Mouse (Mus musculus): ENCODE data around the gene Srsf2. TPM values are rescaled to one million over a fixed set of nuclear protein-coding genes. Genes with fewer than 3 reads are reported as not detected.

Gene Srsf2
- total RNA-seq, 1 experiment = 361 TPM

DNA sequence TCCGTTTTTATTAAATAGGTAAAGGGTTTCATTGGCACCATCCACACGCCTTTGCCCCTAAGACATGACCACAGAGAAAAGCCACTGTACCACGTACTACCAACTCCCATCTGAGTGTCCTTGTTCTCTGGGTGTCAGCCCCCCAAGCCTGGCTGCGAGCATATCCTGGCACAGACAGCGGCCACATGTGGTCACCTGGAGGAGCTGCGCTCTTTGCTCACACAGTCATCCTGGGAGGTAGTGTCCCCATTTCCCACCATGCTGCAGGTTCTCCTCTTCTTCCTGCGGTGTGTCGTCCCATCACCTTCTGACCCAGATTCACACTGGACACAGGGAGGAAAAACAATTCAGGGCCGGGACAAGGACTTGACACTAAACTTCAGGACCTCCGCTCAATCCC is 15.5 kb downstream of the Srsf2 start:
- Histone ChIP-seq H3K27ac (ENCODE audit: insufficient read depth, low read depth, low read length, poor library complexity, severe bottlenecking) (no peak overlapping the region), H3K4me3 (ENCODE audit: insufficient read depth in 1 of 2, low read depth in 1 of 2, low read length in 2 of 2, poor library complexity in 1 of 2, severe bottlenecking in 1 of 2) (no peak overlapping the region), H3K4me1 (ENCODE audit: control insufficient read depth in 2 of 2, insufficient read depth in 2 of 2, low read length in 2 of 2, poor library complexity in 1 of 2) (peaks cover 2 to 11% of the 10 kb centered on the region in 2 experiments; a peak in 1 of 4 replicates), H3K36me3 (ENCODE audit: control insufficient read depth, insufficient read depth, low read length, poor library complexity, severe bottlenecking) (peaks cover 60% of the 10 kb centered on the region), H3K9ac (ENCODE audit: insufficient read depth, low read depth, low read length, poor library complexity, severe bottlenecking) (no peak overlapping the region), H3K9me3 (ENCODE audit: control insufficient read depth, insufficient read depth, low read depth, low read length) (no peaks in the 10 kb centered on the region)
- DNase-seq (ENCODE audit: low read depth, low spot score) = no peak
- TF ChIP-seq ZNF384 (IDR thresholded peaks at IDR 0.05; ENCODE audit: low read depth, low read length) (no peak), CHD2 (IDR thresholded peaks at IDR 0.05; ENCODE audit: low read depth, low read length) (no peak), ZC3H11A (IDR thresholded peaks at IDR 0.05; ENCODE audit: borderline replicate concordance, low read depth, low read length) (no peak), MAFK (IDR thresholded peaks at IDR 0.05; ENCODE audit: insufficient read depth, low read depth, low read length) (no peak), HCFC1 (IDR thresholded peaks at IDR 0.05; ENCODE audit: borderline replicate concordance, insufficient read depth, low read length) (no peak)
- in situ Hi-C loops (cut with MboI; ENCODE audit: low sequenced_read_pairs in 2 of 2, unreplicated experiment in 2 of 2) = no loop called here

DNA sequence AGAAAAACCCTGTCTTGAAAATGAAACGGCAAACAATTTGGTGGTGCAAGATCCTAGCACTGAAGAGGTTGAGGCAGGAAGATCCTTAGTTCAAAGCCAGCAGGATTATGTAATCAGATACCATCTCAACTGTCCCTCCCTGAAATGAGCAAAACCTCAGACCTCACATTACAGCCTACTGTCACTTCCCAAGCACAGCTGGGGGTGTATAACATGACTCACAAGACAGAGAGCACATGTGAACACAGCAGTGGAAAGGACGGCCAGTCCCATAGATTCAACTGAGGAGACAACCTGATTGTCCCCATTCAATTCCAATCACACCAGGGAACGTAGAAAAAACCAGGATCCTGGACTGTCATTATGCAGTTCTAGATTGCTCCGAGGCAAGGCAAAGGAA is 16.6 kb downstream of the Srsf2 start:
- in situ Hi-C loops (cut with MboI; ENCODE audit: low sequenced_read_pairs in 2 of 2, unreplicated experiment in 2 of 2) = no loop called here
- Histone ChIP-seq H3K36me3 (ENCODE audit: control insufficient read depth, insufficient read depth, low read length, poor library complexity, severe bottlenecking) (peaks cover 60% of the 10 kb centered on the region), H3K9ac (ENCODE audit: insufficient read depth, low read depth, low read length, poor library complexity, severe bottlenecking) (no peak overlapping the region), H3K27ac (ENCODE audit: insufficient read depth, low read depth, low read length, poor library complexity, severe bottlenecking) (no peak overlapping the region), H3K4me1 (ENCODE audit: control insufficient read depth in 2 of 2, insufficient read depth in 2 of 2, low read length in 2 of 2, poor library complexity in 1 of 2) (peaks cover 0 to 11% of the 10 kb centered on the region in 2 experiments; a peak in 1 of 4 replicates), H3K9me3 (ENCODE audit: control insufficient read depth, insufficient read depth, low read depth, low read length) (no peaks in the 10 kb centered on the region), H3K4me3 (ENCODE audit: insufficient read depth in 1 of 2, low read depth in 1 of 2, low read length in 2 of 2, poor library complexity in 1 of 2, severe bottlenecking in 1 of 2) (no peak overlapping the region)
- DNase-seq (ENCODE audit: low read depth, low spot score) = no peak
- no peak for TF ChIP-seq HCFC1 (IDR thresholded peaks at IDR 0.05; ENCODE audit: borderline replicate concordance, insufficient read depth, low read length)
- TF ChIP-seq ZNF384 (IDR thresholded peaks at IDR 0.05; ENCODE audit: low read depth, low read length) = no peak
- TF ChIP-seq MAFK (IDR thresholded peaks at IDR 0.05; ENCODE audit: insufficient read depth, low read depth, low read length) = no peak
- no peak for TF ChIP-seq ZC3H11A (IDR thresholded peaks at IDR 0.05; ENCODE audit: borderline replicate concordance, low read depth, low read length)
- no peak for TF ChIP-seq CHD2 (IDR thresholded peaks at IDR 0.05; ENCODE audit: low read depth, low read length)

DNA sequence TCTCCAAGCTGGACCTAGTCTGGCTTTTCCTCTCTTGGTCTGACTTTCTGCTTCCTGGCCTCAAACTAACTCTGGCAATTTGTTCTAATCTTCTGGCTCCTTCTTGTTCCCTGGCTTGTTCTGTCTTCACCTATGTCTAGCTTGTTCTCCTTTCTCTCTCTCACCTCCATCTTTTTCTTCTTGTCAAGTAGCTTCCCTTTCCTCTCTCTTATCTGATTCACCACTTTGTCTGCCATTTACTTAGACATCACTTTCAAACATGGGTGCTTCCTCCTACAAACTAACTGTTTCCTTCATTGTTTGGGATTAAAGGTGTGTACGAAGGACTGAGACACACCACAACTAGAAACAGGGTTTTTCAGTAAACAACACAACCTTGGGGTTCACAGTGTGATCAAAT is 17.9 kb downstream of the Srsf2 start:
- in situ Hi-C loops (cut with MboI; ENCODE audit: low sequenced_read_pairs in 2 of 2, unreplicated experiment in 2 of 2) = no loop called here
- Histone ChIP-seq H3K9me3 (ENCODE audit: control insufficient read depth, insufficient read depth, low read depth, low read length) (no peaks in the 10 kb centered on the region), H3K9ac (ENCODE audit: insufficient read depth, low read depth, low read length, poor library complexity, severe bottlenecking) (no peak overlapping the region), H3K36me3 (ENCODE audit: control insufficient read depth, insufficient read depth, low read length, poor library complexity, severe bottlenecking) (peaks cover 48% of the 10 kb centered on the region), H3K4me3 (ENCODE audit: insufficient read depth in 1 of 2, low read depth in 1 of 2, low read length in 2 of 2, poor library complexity in 1 of 2, severe bottlenecking in 1 of 2) (no peak overlapping the region), H3K4me1 (ENCODE audit: control insufficient read depth in 2 of 2, insufficient read depth in 2 of 2, low read length in 2 of 2, poor library complexity in 1 of 2) (peaks cover 0 to 7% of the 10 kb centered on the region in 2 experiments; a peak in 1 of 4 replicates), H3K27ac (ENCODE audit: insufficient read depth, low read depth, low read length, poor library complexity, severe bottlenecking) (no peak overlapping the region)
- no peak for TF ChIP-seq ZNF384 (IDR thresholded peaks at IDR 0.05; ENCODE audit: low read depth, low read length)
- no peak for DNase-seq (ENCODE audit: low read depth, low spot score)

DNA sequence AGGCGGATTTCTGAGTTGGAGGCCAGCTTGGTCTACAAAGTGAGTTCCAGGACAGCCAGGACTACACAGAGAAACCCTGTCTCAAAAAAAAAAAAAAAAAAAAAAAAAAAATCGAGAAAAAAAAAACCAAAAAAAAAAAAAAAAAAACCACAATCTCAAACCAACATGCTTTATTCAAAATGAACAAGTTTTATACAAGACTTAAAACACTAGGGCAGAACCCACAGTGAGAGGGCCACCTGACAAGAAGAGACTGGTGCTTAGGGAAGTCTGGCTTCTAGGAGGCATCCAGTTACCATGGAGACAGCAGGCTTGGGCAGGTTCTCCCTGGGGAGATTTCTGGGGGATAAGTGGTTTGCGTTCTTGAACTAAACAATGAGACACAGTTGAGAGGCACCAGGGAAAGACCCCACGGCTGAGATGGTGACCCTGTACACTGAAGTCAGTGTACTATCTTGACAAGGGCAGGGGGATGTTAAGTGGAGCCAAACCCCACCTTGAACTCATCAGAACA is 20.7 kb downstream of the Srsf2 start:
- Histone ChIP-seq H3K36me3 (ENCODE audit: control insufficient read depth, insufficient read depth, low read length, poor library complexity, severe bottlenecking) (peaks cover 27% of the 10 kb centered on the region), H3K9me3 (ENCODE audit: control insufficient read depth, insufficient read depth, low read depth, low read length) (no peaks in the 10 kb centered on the region), H3K4me1 (ENCODE audit: control insufficient read depth in 2 of 2, insufficient read depth in 2 of 2, low read length in 2 of 2, poor library complexity in 1 of 2) (peaks cover 0 to 11% of the 10 kb centered on the region in 2 experiments; a peak in 2 of 4 replicates), H3K27ac (ENCODE audit: insufficient read depth, low read depth, low read length, poor library complexity, severe bottlenecking) (no peak overlapping the region), H3K4me3 (ENCODE audit: insufficient read depth in 1 of 2, low read depth in 1 of 2, low read length in 2 of 2, poor library complexity in 1 of 2, severe bottlenecking in 1 of 2) (no peak overlapping the region), H3K9ac (ENCODE audit: insufficient read depth, low read depth, low read length, poor library complexity, severe bottlenecking) (no peak overlapping the region)
- no peak for DNase-seq (ENCODE audit: low read depth, low spot score)
- in situ Hi-C loops (cut with MboI; ENCODE audit: low sequenced_read_pairs in 2 of 2, unreplicated experiment in 2 of 2) = no loop called here
- TF ChIP-seq ZNF384 (IDR thresholded peaks at IDR 0.05; ENCODE audit: low read depth, low read length) (peak; percentile 91), HCFC1 (IDR thresholded peaks at IDR 0.05; ENCODE audit: borderline replicate concordance, insufficient read depth, low read length) (no peak)

DNA sequence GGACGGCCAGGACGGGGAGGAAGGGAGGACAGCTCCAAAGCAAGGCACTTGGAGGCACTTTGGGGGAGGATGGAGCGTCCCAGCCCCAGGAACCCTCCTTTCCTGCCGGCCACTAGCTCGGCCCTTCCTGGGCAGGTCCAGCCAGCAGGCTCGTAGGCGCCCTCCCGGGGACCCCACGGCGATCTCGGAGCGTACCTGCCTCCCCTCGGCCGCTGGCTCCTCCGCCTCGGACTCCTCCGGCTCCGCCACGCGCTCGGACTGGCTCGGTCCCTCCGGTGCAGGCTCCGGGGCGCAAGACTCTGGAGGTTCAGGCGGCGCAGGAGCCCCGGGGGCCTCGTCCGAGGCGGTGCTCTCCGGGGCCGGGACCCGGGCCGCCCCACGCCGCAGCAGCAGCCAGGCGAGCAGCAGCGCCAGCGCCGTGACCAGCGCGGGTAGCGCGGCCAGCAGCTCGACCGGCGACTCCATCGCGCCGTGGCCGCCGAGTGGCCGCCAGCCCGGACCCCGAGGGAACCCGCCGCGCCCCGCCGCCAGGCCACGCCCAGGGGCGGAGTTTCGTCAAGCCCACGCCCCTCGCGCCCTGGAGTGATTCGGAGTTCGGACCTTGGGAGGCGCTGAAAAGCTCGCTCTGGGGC is 25.2 kb downstream of the Srsf2 start, which contains the start of gene Mxra7:
Gene Mxra7, minus strand, starts transcription at position 513 of the 632 bp plus-strand sequence.
- Histone ChIP-seq H3K27ac (ENCODE audit: insufficient read depth, low read depth, low read length, poor library complexity, severe bottlenecking) (no peak within 1 kb of the TSS), H3K9me3 (ENCODE audit: control insufficient read depth, insufficient read depth, low read depth, low read length) (no peaks in the 10 kb centered on the region), H3K9ac (ENCODE audit: insufficient read depth, low read depth, low read length, poor library complexity, severe bottlenecking) (peak within 1 kb of the TSS; percentile 73), H3K36me3 (ENCODE audit: control insufficient read depth, insufficient read depth, low read length, poor library complexity, severe bottlenecking) (no peaks in the 10 kb centered on the region), H3K4me3 (ENCODE audit: insufficient read depth in 1 of 2, low read depth in 1 of 2, low read length in 2 of 2, poor library complexity in 1 of 2, severe bottlenecking in 1 of 2) (peak within 1 kb of the TSS; percentile 75 to 79), H3K4me1 (ENCODE audit: control insufficient read depth in 2 of 2, insufficient read depth in 2 of 2, low read length in 2 of 2, poor library complexity in 1 of 2) (peaks cover 0 to 15% of the 10 kb centered on the region in 2 experiments; a peak in 2 of 4 replicates)
- in situ Hi-C loops (cut with MboI; ENCODE audit: low sequenced_read_pairs in 2 of 2, unreplicated experiment in 2 of 2) = no loop called here
- TF ChIP-seq CHD2 (IDR thresholded peaks at IDR 0.05; ENCODE audit: low read depth, low read length) (no peak), ZC3H11A (IDR thresholded peaks at IDR 0.05; ENCODE audit: borderline replicate concordance, low read depth, low read length) (no peak), HCFC1 (IDR thresholded peaks at IDR 0.05; ENCODE audit: borderline replicate concordance, insufficient read depth, low read length) (no peak), ZNF384 (IDR thresholded peaks at IDR 0.05; ENCODE audit: low read depth, low read length) (no peak)
- DNase-seq (ENCODE audit: low read depth, low spot score) = no peak

Measured in ES-E14 (cell line).